Mouse (Mus musculus) embryonic facial prominence, embryonic 11.5 days (tissue): Measurements from ENCODE around the gene Dqx1. TPM values are rescaled to one million over a fixed set of nuclear protein-coding genes. Genes with fewer than 3 reads are reported as not detected.

Source experiments
- ATAC-seq: fragments of 200-750 bp; cut with Nextera tagmentation; replicated peaks from 2 replicates; pipeline ENCODE4 v1.8.0; 2017; ENCODE audit warnings: low read depth; ENCODE audit not compliant: insufficient number of reproducible peaks, low FRiP score, low TSS enrichment
- DNase-seq: peaks from one replicate; pipeline ENCODE4 v3.0.0-alpha.2; 2015; ENCODE audit warnings: low spot score
- H3K27ac ChIP-seq: fragments of 300-500 bp; sonication (generic); replicated peaks from 2 replicates; pipeline ENCODE4 v1.5.1; 2014; ENCODE audit warnings: mild to moderate bottlenecking, low read depth, low read length, control low read depth
- H3K27me3 ChIP-seq: fragments of 300-500 bp; sonication (generic); 2 replicates; pipeline ENCODE4 v1.6.1; 2014; ENCODE audit warnings: mild to moderate bottlenecking, low read length, moderate library complexity, mixed read lengths; ENCODE audit not compliant: control insufficient read depth, insufficient read depth
- H3K36me3 ChIP-seq: fragments of 300-500 bp; sonication (generic); replicated peaks from 2 replicates; pipeline ENCODE4 v1.6.1; 2014; ENCODE audit warnings: low read depth, mild to moderate bottlenecking, low read length, moderate library complexity, mixed read lengths; ENCODE audit not compliant: control insufficient read depth, insufficient read depth
- H3K4me1 ChIP-seq: fragments of 300-500 bp; sonication (generic); 2 replicates; pipeline ENCODE4 v1.6.1; 2014; ENCODE audit warnings: low read length, mixed read lengths; ENCODE audit not compliant: control insufficient read depth, insufficient read depth
- H3K4me2 ChIP-seq: fragments of 300-500 bp; sonication (generic); 2 replicates; pipeline ENCODE4 v1.6.1; 2014; ENCODE audit warnings: low read depth, mild to moderate bottlenecking, control low read depth, low read length, moderate library complexity
- H3K4me3 ChIP-seq: fragments of 300-500 bp; sonication (generic); 2 replicates; pipeline ENCODE4 v1.5.1; 2014; ENCODE audit warnings: low read depth, low read length, control low read depth
- H3K9ac ChIP-seq: fragments of 300-500 bp; sonication (generic); replicated peaks from 2 replicates; pipeline ENCODE4 v1.6.1; 2014; ENCODE audit warnings: mild to moderate bottlenecking, control low read depth, low read length
- H3K9me3 ChIP-seq: fragments of 300-500 bp; sonication (generic); replicated peaks from 2 replicates; pipeline ENCODE4 v1.6.1; 2016; ENCODE audit warnings: mild to moderate bottlenecking, low read length, inconsistent platforms, mixed read lengths; ENCODE audit not compliant: control insufficient read depth
- WGBS: fragments of 180-500 bp; shearing (Covaris S2); extraction: QIAGEN DNeasy Blood & Tissue Kit; methylation state at CpG from one replicate; pipeline ENCODE4 v1.1.7; 2014; 5-methylcytosine and 5-hydroxymethylcytosine counted together
- polyA plus RNA-seq: library from polyadenylated mRNA; unstranded; fragments of >200 nt; fragmentation: Nextera tagmentation; extraction: Ambion mirVana; gene quantifications from 2 replicates; pipeline ENCODE4 v1.2.1, GENCODE M21; 2014

The Dqx1 gene
- polyA plus RNA-seq, 1 experiment from 2014 or later: 0.45 TPM

DNA sequence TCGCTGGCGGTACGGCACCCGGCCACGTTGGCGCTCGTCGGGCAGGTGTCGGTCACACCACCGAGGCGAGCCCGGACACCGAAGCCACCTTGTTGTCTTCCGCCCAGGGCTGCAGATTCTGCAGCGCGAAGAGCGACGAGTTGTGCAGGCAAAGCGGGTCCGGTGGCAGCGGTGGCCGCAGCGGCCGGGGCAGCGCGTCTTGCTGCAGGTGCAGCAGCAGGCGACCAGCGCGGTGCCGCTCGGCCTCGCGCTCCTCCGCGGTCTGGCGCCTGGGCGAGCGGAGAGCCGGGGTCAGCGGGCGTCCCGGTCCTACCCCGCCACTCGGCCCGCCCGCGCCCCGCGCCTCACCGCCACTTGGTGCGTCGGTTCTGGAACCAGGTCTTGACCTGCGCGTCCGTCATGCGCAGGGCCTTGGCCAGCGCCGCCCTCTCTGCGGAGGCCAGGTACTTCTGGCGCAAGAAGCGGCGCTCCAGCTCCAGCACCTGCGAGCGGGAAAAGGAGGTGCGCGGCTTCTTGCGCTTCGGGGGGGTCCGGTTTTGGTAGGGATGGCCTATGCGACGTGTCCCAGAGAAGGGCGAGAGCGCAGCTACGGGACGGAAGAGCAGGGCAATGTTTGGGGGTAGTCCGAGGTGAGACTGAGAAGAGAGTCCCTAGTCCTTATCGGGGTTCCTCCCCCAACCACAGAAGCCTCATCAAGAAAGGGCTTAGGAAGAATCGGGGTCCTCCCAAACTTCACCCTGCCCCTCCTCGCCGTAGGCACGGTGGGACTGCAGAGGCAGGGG is 11.3 kb downstream of the Dqx1 start:
- H3K4me2 ChIP-seq: peak overlapping the region; percentile 41
- DNase-seq (no peak), ATAC-seq (no peak)
- H3K9me3 ChIP-seq: no peaks in the 10 kb centered on the region
- no peak overlapping the region for H3K27ac ChIP-seq
- under 1% methylated on average over 81 of the region's 81 CpGs for WGBS
- H3K27me3 ChIP-seq: peaks cover 89% of the 10 kb centered on the region
- H3K36me3 ChIP-seq: no peaks in the 10 kb centered on the region
- H3K4me1 ChIP-seq: peaks cover 6% of the 10 kb centered on the region
- H3K4me3 ChIP-seq: peak overlapping the region; percentile 30
- H3K9ac ChIP-seq: no peak overlapping the region

- no peaks in the 10 kb centered on the region for H3K36me3 ChIP-seq
- H3K27me3 ChIP-seq: peaks cover 86% of the 10 kb centered on the region
- no peak overlapping the region for H3K27ac ChIP-seq
- H3K4me2 ChIP-seq: peak overlapping the region; percentile 46
- peaks cover 6% of the 10 kb centered on the region for H3K4me1 ChIP-seq
- peak overlapping the region; percentile 30 for H3K4me3 ChIP-seq
- no peak for DNase-seq
- no peak overlapping the region; the same call in none of the 2 replicates for H3K9ac ChIP-seq
- H3K9me3 ChIP-seq: no peaks in the 10 kb centered on the region
- peak; percentile 10; the same call in 1 of the 2 replicates for ATAC-seq
- 3% methylated on average over 69 of the region's 69 CpGs for WGBS
Measured at GRCm38 (mm10) chr6:83069488-83070246, 12.0 kb downstream of the Dqx1 start.

DNA sequence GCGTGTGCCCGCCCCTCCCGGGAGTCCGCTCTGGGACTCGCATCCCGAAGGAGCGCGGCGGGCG is 12.4 kb downstream of the Dqx1 start, which contains the start of gene Tlx2:
Tlx2 (minus strand) TSS at position 47 of the 64 bp plus-strand sequence.
- ATAC-seq (no peak), DNase-seq (no peak)
- H3K4me3 ChIP-seq: peak within 1 kb of the TSS; percentile 30
- 1% methylated on average over 10 of the region's 10 CpGs for WGBS
- H3K27me3 ChIP-seq: peaks cover 85% of the 10 kb centered on the region
- peak within 1 kb of the TSS; percentile 30 for H3K9ac ChIP-seq
- peaks cover 6% of the 10 kb centered on the region for H3K4me1 ChIP-seq
- H3K27ac ChIP-seq: 0 out of 2 replicates have a peak within 1 kb of the TSS, but pooled peaks have one; percentile 28
- no peaks in the 10 kb centered on the region for H3K36me3 ChIP-seq
- peak within 1 kb of the TSS; percentile 46 for H3K4me2 ChIP-seq
- H3K9me3 ChIP-seq: no peaks in the 10 kb centered on the region

- Histone ChIP-seq H3K9me3 (no peaks in the 10 kb centered on the region), H3K27me3 (peaks cover 80% of the 10 kb centered on the region), H3K4me1 (peaks cover 6% of the 10 kb centered on the region), H3K27ac (0 out of 2 replicates have a peak overlapping the region, but pooled peaks have one; percentile 28), H3K4me2 (peak overlapping the region; percentile 46), H3K36me3 (no peaks in the 10 kb centered on the region), H3K4me3 (peak overlapping the region; percentile 30), H3K9ac (peak overlapping the region; percentile 30; the same call in 1 of the 2 replicates)
- peak; percentile 11; the same call in 1 of the 2 replicates for ATAC-seq
- WGBS: under 1% methylated on average over 51 of the region's 58 CpGs
- DNase-seq: no peak
Measured at GRCm38 (mm10) chr6:83070311-83071219, 12.9 kb downstream of the Dqx1 start.

DNA sequence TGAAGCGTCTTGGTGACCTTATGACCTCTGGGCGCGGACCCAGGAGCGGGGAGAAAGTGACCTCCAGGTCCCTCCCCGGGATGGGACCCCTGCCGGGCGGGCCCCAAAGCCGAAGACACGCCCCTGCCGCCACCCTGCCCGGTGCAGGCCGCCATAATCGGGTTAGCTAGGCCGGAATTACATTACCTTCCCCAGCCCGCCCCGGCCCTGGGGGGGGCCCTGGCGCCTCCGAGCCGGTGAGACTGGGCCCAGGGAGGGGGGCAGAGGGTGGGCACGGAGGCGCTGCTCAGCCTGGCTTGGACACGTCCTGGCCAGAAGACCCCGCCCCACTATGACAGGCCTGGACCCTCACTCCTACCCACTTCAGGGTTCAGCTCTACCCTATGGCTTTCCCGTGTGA is 13.6 kb downstream of the Dqx1 start:
- no peaks in the 10 kb centered on the region for H3K36me3 ChIP-seq
- peak overlapping the region; percentile 13; the same call in 1 of the 2 replicates for H3K9ac ChIP-seq
- DNase-seq (no peak), ATAC-seq (peak; percentile 52)
- H3K4me3 ChIP-seq: peak overlapping the region; percentile 30
- WGBS: under 1% methylated on average over 21 of the region's 24 CpGs
- peaks cover 6% of the 10 kb centered on the region for H3K4me1 ChIP-seq
- H3K27me3 ChIP-seq: peaks cover 73% of the 10 kb centered on the region
- no peaks in the 10 kb centered on the region for H3K9me3 ChIP-seq
- H3K4me2 ChIP-seq: peak overlapping the region; percentile 33
- H3K27ac ChIP-seq: no peak overlapping the region

DNA sequence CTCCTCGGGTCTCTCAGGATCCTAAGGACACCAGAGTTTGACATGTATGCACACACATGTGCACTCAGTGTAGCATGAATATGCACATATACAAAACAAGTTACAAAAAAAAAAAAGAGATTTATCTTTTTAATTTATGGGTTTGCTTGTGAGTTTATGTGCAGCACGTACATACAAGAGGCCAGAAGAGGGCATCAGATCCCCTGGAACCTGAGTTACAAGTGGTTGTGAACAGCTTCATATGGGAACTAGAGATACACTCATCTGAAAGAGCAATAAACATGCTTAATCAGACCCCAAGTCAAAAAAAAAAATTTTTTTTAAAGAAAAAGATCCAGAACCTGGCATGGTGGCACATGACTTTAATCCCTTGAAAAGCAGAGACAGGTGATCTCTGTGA is 17.3 kb downstream of the Dqx1 start:
- Histone ChIP-seq H3K27me3 (peaks cover 38% of the 10 kb centered on the region), H3K27ac (no peak overlapping the region), H3K4me2 (no peak overlapping the region), H3K36me3 (no peaks in the 10 kb centered on the region), H3K4me1 (peaks cover 4% of the 10 kb centered on the region), H3K4me3 (no peak overlapping the region), H3K9me3 (no peaks in the 10 kb centered on the region), H3K9ac (no peak overlapping the region)
- 19% methylated on average over 2 of the region's 2 CpGs for WGBS
- DNase-seq (no peak), ATAC-seq (no peak)

DNA sequence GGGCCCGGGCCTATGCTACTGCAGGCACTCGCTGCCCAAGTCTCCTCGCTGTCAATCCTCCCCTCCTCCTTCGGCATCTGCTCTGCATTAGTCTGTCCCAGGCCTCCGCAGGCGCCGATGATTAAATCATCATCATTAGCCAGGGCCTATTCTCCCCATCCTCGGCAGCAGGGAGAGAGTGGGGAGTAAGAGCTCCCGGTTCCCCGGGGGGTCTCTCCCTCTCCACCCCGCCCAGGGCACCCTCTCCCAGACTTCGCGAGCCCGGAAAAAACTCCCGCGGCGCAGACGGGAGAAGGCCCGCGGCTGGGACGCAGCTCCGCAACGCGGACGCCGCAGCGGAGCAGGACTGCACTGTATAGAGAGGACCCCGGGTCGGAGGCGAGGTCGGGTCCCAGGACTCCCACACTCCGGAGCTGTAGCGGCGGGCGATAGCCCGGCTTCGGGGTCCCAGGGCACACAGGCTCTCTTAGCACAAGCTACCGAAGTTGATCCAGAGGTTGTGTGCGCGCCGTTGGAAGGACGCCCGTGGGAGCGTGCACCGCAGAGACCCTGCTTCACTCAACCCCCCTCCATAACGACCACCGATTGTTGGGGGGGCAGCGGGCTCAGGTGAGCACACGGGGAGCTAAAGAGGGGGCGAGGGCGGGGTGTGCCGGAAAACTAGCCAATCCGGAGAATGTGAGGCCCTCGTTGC is 20.1 kb downstream of the Dqx1 start, which contains the start of gene Pcgf1:
Pcgf1 (plus strand) TSS at position 240 of the 694 bp plus-strand sequence.
- H3K27ac ChIP-seq: peak within 1 kb of the TSS; percentile 71
- H3K4me3 ChIP-seq: peak within 1 kb of the TSS; percentile 45
- no peaks in the 10 kb centered on the region for H3K4me1 ChIP-seq
- peak within 1 kb of the TSS; percentile 75 for H3K4me2 ChIP-seq
- under 1% methylated on average over 54 of the region's 54 CpGs for WGBS
- DNase-seq (peak; percentile 100), ATAC-seq (peak; percentile 84)
- peak within 1 kb of the TSS; percentile 63 for H3K9ac ChIP-seq
- H3K36me3 ChIP-seq: no peaks in the 10 kb centered on the region
- no peaks in the 10 kb centered on the region for H3K9me3 ChIP-seq
- peaks cover 14% of the 10 kb centered on the region for H3K27me3 ChIP-seq
